Mouse (Mus musculus) frontal cortex, postnatal 10 days (tissue): ENCODE results near the gene Ube2s.
A peak's percentile ranks its signal among the peaks of the same experiment; 100 is the strongest.
"Not testable (repeated sequence)": the region's sequence is repeated elsewhere in the genome, so short reads cannot be mapped to it uniquely, and the experiment has no call there.

Experiments used
- DNase-seq, 2 experiments: peaks; one replicate each; pipeline ENCODE4 v3.0.0; 2022; ENCODE audit warnings: low spot score in 2 of 2, mixed read lengths in 1 of 2

Ube2s gene

DNA sequence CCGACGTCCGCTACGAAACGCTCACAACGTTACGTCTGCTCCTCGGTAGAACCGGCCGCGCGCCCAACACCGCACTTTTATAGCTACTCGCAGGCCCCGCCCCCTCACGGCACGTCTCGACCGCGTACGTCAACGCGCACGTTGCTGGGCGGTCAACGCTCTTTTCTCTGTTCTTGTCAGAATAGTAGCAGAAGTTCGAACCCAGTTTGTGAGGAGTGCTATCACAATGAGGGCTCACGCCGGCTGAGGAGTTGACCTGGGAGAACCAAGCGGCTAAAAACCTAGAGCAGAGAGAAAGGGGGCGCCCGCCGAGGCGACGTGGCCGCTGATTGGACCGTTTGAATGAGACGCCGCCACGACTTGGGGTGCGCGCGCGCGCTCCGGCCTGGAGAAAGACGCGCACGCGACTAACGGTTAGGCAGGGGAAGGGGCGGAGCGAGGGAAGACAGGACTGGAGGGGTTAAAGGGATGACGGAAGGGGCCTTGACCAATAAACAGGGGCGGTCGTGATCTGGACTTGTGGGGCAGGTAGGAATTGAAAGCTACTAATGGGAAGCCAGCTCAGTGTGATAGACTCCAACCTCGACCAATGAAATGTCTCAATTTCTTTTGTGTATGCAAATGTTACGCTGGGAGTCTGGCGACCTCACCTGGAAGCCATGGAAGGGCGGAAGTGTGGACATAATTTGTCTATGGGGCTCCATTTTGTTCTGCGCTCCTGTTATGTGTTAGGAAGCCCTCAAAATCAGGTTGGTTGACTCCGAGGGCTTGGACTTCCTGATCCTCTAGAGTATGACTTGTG lies at the start of gene Ube2s:
Gene Ube2s, minus strand, starts transcription at position 288 of the 802 bp plus-strand sequence.
- DNase-seq = peak; percentile 98

DNA sequence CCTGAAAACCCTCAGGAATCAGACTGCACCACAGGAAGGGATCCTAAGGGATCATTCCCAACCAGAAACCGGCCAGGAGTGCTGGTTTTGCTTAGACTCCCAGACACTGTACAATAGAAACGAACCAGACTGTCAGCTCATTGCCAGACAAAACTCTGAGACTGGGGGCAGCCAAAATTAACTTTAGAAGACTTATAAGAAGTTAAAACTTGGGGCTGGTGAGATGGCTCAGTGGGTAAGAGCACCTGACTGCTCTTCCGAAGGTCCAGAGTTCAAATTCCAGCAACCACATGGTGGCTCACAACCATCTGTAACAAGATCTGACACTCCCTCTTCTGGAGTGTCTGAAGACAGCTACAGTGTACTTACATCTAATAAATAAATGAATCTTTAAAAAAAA lies 48.5 kb upstream of the Ube2s start:
- DNase-seq = not testable (repeated sequence)

DNA sequence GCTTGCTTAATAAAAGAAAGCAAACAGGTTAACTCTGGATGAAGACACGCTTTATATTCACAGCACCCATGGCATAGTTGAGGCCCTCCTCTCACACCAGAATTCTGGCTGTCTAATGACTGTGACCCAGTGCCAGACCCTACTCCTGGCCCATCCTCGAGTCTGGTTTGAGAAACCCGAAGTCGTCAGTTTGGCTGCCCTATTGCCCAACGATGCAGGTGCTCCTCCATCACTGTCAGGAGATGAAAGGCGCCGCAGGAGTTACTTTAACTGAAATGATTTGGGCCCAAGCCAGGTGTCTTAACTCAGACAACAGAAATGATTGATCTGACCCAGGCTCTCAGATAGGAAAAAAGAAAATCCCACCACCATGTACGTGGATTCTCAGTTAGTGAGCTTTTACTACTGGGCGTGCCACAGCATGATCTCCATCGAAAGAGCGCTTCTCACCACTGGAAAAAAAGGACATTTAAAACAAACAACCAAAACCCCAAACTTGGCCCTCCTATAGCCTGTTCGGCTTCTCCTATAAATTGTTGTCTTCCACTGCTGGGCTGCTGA lies 47.1 kb upstream of the Ube2s start:
- DNase-seq = no peak

DNA sequence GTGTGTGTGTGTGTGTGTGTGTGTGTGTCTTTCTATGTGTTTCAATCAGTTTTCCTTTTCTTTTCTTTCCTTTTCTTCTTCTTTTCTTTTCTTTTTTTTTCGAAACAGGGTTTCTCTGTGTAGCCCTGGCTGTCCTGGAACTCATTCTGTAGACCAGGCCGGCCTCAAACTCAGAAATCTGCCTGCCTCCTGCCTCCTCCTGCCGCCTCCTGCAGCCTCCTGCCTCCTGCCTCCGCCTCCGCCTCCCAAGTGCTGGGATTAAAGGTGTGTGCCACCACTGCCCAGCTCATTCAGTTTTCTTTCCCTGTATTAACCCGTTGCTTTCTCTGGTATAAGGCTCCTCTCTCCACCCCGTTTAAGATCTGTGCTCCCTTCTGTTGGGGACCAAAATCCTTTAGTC lies 44.9 kb upstream of the Ube2s start:
- no peak for DNase-seq

DNA sequence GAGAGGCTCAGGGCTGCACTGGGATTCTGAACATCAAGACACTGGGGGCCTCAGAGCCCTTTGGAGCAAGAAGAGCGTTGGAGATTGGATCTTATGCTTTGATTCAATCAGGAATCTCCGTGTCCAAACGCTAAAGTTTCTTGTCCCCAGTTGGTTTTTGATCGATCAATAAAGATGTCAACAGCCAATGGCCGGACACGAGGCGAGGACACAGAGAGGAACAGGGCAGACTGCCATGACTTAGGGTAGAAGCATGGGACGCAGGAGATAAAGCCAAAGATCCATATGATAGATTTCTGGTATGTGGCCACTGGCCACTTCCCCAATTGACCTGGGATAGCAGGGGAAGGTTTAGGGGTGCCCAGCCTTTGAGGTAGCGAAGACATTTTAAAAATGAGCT lies 44.1 kb upstream of the Ube2s start:
- no peak for DNase-seq

DNA sequence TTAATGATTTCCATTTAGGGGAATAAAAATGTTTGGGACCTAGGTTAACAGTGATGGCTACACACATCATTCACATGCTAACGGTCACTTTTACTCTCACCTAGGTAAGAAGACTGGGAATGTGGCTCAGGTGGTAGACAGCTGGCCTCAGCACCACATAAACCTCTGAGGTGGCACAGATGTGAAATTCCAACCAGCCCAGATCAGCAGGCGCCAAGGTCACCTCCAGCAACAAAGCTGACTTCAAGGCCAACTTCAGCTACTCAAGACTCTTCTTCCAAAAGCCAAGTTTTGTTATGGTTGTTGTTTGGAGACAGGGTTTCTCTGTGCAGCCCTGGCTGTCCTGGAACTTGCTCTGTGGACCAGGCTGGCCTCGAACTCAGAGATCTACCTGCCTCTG lies 41.2 kb upstream of the Ube2s start:
- no peak for DNase-seq

DNA sequence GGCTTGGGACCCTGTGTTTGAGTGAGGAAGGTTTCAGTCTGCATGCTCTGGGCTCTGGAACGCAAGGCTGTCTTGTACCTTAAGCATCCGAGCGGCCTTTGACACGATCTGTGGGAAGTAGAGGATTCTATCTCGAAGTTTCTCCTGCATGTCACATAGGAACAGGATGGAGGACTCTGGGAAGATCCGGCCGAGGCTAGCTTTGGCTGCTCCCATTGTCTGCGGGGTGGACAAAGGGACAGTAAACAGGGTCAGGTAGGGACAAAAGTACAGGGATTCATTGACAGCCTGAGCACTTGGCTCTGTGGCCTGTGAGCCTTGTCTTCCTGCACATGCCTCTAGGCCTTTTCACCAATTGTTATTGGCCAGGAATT lies 38.9 kb upstream of the Ube2s start:
- DNase-seq = no peak

DNA sequence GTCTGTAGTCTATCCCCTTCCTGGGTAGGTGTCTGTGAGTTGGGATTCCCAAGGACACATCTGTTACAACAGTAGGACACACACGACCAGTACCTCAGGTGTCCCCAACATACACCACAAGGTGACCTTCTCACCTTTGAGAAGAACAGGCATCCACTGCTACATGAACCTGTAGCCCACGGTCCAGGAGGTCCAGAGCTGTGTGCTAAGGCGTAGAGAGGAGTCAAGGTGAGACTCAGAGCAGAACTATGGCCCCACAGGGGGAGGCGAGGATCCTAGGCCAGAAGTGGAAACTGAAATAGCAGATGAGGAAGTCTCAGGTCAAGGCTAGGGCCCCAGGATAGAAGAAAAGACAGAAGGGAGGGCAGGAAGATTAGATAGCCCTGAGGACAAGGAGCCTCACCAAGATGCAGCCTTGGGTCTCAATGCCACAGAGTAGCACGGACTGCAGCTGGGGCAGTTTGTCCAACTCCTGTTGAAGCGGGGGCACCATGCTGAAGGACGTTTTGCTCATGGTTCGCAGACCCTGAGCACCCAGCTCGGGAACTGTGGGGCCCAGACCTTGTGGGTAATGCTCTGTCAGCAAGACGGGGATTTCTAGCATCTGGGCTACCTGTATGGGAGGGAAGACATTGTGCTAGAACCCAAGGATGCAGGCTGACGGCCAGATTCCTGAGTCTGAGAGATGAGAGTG lies 38.4 kb upstream of the Ube2s start:
- DNase-seq = no peak

DNA sequence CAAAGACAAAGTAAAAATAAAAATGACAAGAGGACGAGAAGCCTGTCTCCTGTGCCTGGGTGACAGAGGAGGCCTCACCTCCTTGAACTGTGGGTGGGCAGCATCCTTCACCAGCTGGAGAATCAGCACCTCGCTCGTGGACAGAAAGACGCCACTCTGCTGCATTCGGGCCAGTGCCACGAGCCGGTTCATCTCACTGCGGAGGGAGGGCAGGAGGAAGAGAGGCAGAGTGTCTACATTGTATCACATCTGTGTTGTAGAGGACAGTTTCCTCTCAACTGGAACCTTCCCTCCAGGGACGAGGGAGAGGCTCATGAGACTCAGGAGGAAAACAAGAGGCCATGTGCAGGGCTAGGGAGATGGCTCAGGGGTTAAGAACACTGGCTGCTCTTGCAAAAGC lies 37.0 kb upstream of the Ube2s start:
- no peak for DNase-seq

DNA sequence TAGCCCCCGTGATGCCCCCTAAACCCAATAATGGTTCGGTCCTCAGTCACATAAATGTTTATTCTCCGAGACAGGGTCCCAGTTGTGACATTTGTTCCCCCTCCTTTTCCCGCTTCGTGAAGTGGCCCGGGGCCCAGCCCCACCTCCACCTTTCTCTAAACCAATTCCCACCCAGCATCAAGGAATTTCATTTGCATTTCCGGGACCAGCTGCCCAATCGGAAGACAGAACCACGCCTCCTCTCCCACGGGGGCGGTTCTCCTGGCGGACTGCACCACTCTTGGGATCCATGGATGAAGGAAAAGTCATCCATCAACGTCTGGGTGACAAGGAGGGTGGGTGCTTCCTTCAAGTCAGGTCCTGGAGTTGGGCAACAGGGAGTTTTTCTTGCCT lies 32.5 kb upstream of the Ube2s start:
- peak; percentile 85 to 91 for DNase-seq

DNA sequence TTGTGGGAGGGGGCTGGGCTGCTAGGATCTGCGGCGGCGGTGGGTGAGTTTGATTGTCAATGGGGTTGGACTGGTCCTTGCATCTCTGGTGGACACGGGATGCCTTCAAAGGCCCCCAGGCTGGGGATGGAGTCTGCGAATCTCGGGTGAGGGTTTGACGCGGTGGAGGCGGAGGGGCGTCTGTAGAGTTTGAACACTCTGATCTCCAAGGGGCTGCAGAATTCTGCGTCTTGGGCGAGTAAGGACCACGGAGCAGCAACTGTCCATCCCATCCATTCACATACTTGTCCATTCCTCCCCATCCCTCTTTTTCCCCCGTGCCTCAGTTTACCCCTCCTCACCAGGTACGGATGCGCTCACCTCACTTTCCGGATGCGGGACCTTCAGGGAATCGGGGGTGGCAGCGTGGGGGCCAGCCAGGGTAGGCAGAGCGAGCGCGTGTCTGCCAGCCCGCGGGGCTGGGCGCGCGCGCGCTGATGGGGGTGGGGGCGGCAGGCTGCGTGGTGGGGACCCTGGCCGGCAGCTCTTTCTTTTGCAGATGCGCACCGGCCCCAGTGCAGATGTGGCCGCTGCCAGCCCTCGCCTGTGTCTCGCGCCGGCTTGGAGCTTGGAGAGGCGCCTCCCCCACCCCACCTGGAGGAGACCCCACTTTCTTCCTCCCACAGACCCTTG lies 32.0 kb upstream of the Ube2s start, which contains the start of gene Shisa7:
Gene Shisa7, minus strand, starts transcription at position 452 of the 672 bp plus-strand sequence.
- peak in 1 of 2 experiments; percentile 50 for DNase-seq

DNA sequence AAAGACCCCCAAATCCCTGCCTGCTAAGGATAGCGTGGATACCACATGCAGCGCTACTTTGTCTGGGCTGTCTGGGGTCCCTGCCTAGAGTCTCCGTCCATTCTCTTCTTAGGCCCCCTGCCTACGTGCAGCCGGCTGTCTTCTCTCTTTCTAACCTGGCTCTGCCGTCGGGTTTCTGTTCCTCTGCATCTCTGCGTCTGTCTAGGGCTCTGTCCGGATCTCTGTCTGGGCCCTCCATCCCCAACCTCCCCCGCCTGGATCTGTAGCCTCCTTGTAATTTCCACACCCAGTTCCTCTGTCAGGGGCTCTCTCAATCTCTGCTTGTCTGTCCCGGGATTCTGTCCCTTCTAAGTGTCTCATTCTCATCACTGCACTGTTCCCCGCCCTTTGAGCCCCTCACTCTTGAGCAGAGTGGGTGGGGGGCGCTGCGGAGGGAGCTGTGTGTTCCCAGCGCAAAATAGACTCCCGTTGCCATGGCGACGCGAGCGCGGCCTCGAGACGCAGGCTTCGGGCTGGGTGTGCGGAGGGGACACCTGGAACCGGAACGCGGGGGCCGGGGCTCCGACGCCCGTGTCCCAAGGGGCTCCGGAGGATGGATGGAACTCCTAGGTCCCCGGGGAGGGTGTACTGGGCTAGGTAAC lies 31.3 kb upstream of the Ube2s start:
- peak; percentile 80 to 81 for DNase-seq

DNA sequence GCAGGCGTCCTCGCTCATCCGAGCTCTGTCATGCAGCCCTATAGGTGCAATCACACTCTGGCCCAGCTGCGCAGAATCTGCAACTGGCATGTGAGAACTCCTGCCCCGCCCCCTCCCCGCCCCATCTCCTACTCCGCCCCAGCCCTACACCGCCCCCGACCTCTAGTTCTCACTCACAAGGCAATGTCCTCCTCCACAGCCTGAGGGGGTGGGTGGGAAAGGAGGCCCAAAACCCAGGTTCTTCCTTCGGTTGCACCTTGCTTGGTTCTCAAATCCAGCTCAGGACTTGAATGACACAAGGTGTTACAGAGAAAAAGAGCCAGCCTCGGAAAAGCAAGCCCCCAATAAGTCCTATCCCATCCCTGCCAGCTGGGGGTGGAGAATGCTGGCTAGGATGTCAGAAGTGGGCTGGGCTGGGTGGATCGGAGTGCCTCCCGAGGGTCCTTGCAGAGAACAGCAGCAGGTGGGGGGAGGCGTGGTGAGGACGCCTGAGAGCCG lies 30.3 kb upstream of the Ube2s start:
- peak; percentile 44 to 56 for DNase-seq

DNA sequence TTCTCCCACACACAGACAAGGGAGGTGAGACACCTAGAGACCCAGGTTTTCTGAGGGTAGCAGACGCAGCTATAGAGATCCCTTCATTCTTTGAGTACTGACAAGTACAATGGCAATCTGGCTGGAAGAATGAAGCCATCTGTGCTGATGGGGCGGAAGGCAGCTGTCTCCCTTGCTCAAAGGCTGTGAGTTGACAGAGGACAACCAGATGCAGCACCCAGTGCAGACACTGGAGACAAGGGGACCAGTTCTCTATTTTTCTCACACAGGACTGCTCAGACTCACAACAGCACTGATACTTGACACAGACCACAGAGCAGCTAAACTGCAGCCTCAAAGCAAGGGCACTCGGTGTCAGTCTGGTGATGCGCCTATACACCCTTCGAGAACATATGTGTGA lies 29.7 kb upstream of the Ube2s start:
- DNase-seq = peak in 1 of 2 experiments; percentile 24

DNA sequence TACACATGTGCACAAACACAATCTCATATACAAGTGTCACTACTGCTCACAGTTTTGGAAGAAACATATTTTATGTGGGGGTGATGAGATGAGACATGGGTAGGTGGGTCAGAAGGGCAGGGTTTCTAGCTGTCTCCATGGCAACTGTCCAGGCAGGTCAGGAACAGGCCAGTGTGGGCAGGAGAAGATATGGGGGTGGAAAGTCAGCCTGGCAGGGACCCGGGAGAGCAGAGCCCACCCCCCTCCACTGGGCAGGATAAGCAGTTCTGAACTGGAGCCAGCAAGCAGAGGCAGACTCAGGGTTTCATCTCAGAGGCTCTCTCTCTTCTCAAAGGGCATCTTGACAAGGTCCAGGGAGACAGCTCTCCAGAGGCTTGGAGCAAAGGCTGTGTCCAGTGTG lies 25.2 kb upstream of the Ube2s start:
- DNase-seq = no peak

DNA sequence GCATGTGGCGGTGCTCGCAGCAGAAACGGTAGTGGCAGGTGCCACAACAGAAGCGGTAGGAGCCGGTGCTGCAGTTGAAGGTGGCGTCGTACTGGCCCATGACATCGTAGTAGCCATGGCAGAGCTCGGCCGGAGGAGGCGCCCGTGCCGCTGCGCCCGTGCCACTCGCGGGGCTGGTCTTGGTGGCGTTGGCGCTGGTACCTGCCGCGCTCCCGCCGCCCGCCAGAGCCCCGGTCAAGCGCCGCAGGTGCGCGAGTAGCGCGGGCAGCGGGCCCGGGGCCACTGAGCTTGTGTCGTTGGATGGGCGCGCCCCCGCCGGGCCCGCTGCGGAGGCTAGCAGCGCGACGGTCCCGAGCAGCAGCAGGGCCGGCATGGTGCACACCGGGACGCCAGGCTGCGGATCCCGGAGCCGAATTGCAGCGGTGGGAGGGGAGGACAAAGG lies 24.0 kb upstream of the Ube2s start:
- peak in 1 of 2 experiments; percentile 51 for DNase-seq

DNA sequence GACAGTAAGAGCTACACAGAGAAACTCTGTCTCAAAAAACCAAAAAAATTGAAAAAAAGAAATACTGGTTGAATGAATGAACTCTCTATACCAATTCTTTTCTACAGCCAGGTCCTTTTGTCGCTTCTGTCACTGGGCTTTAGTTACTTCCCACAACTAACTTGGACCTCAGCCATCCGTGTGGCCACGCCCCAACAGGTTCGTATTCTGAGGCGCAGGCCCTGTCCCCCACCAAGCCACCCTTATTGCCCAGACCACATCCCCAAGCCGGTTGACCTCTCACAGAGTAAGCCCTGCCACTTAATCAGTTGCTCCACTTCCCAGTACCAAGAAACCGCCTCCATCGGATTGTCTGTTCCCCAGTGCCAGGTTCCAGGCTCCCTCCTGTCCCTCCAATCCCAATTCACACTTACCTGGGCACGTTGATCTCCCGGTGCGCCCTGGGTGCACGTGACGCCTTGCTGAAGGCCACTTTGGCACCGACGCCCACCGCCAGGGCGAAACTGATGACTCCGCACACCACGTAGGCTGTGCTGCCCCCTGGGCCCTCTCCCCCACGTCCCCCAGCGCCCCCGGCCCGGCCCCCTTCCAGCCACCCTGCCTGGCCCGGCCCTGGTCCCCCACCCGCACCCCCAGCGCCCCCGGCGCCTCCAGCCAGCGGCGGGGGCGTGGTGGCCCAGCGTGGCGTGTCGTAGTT lies 23.4 kb upstream of the Ube2s start:
- peak in 1 of 2 experiments; percentile 22 for DNase-seq

DNA sequence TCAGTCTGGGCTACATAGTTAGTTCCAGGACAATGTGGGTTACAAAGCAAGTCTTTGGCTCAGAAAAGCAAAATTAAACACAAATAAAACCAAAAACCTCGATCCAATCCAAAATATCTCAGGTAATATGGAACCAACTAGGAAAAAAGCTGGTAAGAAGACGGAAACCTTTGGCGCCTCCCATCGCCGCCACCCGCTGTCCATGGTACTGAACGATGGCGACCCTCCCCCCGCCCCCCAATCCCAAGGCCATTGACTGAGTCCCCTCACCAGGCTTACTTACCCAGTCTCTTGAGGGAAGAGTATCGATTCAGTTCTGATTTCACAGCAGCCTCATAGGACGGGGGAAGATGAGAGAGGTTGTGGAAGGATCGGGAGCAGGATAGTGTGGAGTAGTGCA lies 18.1 kb upstream of the Ube2s start:
- DNase-seq = no peak

DNA sequence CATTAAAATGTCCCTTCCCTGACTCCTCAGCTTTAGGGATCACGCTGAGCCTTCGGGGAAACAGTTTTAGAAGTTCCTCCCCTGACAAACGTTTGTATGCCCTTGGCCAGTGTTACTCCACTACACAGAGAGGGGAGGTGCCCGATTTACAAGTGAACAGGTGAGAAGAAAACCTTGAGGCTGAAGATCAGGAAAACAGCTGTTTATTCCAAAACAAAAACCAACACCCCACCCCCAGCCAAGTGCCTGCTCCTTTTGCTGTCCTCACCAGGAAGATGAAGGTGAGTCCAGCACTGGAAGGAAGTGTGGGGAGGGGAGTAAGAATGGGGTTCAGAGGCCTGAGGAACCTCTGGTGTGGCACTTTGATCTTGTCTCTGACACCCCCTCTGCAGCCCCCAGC lies 13.0 kb upstream of the Ube2s start:
- DNase-seq = no peak

DNA sequence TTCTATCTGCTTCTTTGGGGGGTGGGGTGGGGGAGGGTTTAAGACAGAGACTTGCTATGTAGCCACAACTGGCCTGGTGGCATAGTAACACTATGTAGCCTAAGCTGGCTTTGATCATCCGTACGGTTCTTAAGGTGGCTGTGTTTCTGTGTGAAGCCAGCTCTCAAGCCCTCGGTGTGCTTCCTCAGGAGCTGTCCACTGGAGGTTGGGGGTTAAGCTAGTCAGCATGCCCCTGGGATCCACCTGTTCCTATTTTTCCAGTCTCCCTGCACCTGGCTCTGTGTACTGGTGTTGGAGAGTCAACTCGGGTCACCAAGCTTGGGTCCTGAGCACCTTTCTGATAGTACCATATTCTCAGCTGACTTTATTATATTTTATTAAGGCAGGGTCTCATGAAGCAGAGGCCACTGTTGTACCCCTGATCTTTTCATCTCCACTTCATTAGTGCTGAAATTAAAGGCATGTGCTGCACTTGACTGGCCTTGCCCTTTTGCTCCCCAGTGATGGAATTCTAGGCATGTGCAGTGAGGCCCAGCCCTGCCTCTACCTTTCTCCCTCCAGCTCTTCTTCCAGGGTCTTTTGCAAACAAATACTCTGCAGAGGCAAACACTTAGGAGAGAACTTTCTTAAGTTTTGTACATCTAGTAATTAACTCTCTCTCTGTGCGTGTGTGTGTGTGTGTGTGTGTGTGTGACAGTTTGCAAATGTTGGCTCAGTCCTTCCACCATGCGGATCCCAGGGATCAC lies 9.9 kb upstream of the Ube2s start:
- DNase-seq = no peak
